Mouse (Mus musculus) kidney, embryonic 16.5 days (tissue): ENCODE measurements around the gene Creg2. TPM values are rescaled to one million over a fixed set of nuclear protein-coding genes. Genes with fewer than 3 reads are reported as not detected.

Experiments used
- ATAC-seq: fragments of 200-750 bp; cut with Nextera tagmentation; 2 replicates; pipeline ENCODE4 v1.8.0; 2017; ENCODE audit warnings: moderate TSS enrichment; ENCODE audit not compliant: low FRiP score, low TSS enrichment
- H3K27ac ChIP-seq: fragments of 300-500 bp; sonication (generic); 2 replicates; pipeline ENCODE4 v1.5.1; 2014; ENCODE audit warnings: low read length
- H3K27me3 ChIP-seq: fragments of 300-500 bp; sonication (generic); 2 replicates; pipeline ENCODE4 v1.6.1; 2014; ENCODE audit warnings: low read length, control low read depth, mixed read lengths; ENCODE audit not compliant: insufficient read depth
- H3K36me3 ChIP-seq: fragments of 300-500 bp; sonication (generic); 2 replicates; pipeline ENCODE4 v1.6.1; 2014; ENCODE audit warnings: low read length, control low read depth, mixed read lengths; ENCODE audit not compliant: insufficient read depth
- H3K4me1 ChIP-seq: fragments of 300-500 bp; sonication (generic); 2 replicates; pipeline ENCODE4 v1.6.1; 2014; ENCODE audit warnings: low read length, control low read depth, mixed read lengths; ENCODE audit not compliant: insufficient read depth
- H3K4me2 ChIP-seq: fragments of 300-500 bp; sonication (generic); replicated peaks from 2 replicates; pipeline ENCODE4 v1.6.1; 2014; ENCODE audit warnings: low read depth, low read length
- H3K4me3 ChIP-seq: fragments of 300-500 bp; sonication (generic); 2 replicates; pipeline ENCODE4 v1.5.1; 2014; ENCODE audit warnings: mild to moderate bottlenecking, low read length
- H3K9ac ChIP-seq: fragments of 300-500 bp; sonication (generic); replicated peaks from 2 replicates; pipeline ENCODE4 v1.6.1; 2014; ENCODE audit warnings: low read length
- H3K9me3 ChIP-seq: fragments of 300-500 bp; sonication (generic); 2 replicates; pipeline ENCODE4 v1.6.1; 2016; ENCODE audit warnings: low read length, control low read depth
- WGBS: fragments of 180-500 bp; shearing (Covaris S2); extraction: QIAGEN DNeasy Blood & Tissue Kit; methylation state at CpG from one replicate; pipeline ENCODE4 v1.1.7; 2014; 5-methylcytosine and 5-hydroxymethylcytosine counted together
- polyA plus RNA-seq: library from polyadenylated mRNA; unstranded; fragments of >200 nt; fragmentation: Nextera tagmentation; extraction: Ambion mirVana; gene quantifications from 2 replicates; pipeline ENCODE4 v1.2.1, GENCODE M21; 2015

The Creg2 gene
- 0.04 and 0.08 TPM in 2 replicates for polyA plus RNA-seq

DNA sequence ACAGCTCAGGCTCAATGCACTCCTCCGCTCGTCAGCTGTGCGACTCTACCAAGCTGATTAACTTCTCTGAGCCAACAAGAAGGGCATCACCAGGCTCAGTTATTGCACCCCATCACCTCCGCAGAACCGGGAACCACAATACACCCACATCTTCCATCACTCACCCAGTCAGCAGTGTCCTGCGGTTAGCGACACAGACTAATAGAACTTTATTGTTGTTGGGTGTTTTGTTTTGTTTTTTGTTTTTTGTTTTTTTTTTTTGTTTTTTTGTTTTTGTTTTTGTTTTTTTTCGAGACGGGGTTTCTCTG lies at the start of gene Creg2:
Creg2 (minus strand) TSS at position 234 of the 308 bp plus-strand sequence.
- H3K27ac ChIP-seq = no peak within 1 kb of the TSS
- no peaks in the 10 kb centered on the region for H3K9me3 ChIP-seq
- peak within 1 kb of the TSS; percentile 46 for H3K4me3 ChIP-seq
- peak; percentile 27; the same call in 1 of the 2 replicates for ATAC-seq
- WGBS = 37% methylated on average over 9 of the region's 9 CpGs
- peak within 1 kb of the TSS; percentile 8 for H3K9ac ChIP-seq
- no peaks in the 10 kb centered on the region for H3K36me3 ChIP-seq
- H3K4me2 ChIP-seq = peak within 1 kb of the TSS; percentile 79
- H3K4me1 ChIP-seq = peaks cover 11% of the 10 kb centered on the region
- peaks cover 45% of the 10 kb centered on the region for H3K27me3 ChIP-seq

DNA sequence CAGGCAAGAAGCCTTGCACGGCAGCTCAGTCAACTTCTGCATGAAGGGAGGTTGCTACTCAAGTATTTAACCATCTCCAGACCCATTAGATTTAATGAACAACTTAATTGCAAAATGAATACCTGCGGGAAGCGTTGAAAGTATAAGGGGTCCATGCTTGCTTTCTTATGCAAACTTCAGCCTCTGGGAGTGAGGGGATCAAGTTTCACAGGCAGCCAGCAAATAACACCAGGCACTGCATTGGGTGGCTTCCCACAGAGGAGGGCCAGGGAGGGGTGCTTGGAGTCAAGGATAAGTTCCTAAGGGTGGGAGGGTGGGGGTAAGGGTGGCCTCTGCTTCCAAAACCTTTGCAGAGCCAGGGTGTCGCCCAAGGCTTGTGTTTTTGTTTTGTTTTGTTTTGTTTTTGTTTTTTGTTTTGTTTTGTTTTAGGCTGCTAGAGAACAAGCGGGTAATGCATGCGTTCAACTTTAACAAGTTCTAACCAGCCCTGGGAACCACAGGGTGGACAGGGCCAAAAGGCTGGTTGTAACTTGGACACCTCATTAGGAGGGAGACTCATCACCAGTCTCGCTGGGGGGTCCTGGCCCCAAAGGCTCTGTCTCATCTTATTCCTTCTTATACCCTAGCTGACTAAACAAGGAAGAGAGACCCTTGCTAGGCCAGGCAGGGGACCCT lies 49.5 kb upstream of the Creg2 start:
- Histone ChIP-seq H3K36me3 (no peaks in the 10 kb centered on the region), H3K4me3 (no peak overlapping the region), H3K9ac (peak overlapping the region; percentile 49; the same call in 1 of the 2 replicates), H3K4me2 (0 out of 2 replicates have a peak overlapping the region, but pooled peaks have one; percentile 14), H3K27ac (peak overlapping the region; percentile 78), H3K4me1 (peaks cover 52% of the 10 kb centered on the region), H3K9me3 (no peaks in the 10 kb centered on the region), H3K27me3 (no peaks in the 10 kb centered on the region)
- 18% methylated on average over 7 of the region's 7 CpGs for WGBS
- ATAC-seq = peak; percentile 60; the same call in 1 of the 2 replicates

DNA sequence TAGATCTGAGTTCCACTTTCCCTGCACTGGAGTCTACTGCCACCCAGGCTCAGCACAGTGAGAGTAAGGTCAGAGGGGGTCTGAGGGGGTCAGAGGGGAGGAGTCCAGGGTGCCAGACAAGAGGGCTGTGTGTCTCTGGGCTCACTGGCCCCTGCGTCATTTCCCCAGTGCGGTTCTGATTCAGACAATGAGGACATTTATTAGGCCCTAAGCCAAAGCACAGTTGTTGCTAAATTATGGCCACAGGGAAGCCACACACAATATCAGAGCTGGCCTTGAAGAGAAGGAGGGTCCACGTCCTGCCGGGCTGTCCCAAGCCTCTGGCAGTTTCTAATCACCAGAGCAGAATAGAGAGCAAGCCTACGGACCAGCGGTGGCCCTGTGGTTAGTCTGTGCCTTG lies 47.2 kb upstream of the Creg2 start:
- 37% methylated on average over 6 of the region's 6 CpGs for WGBS
- Histone ChIP-seq H3K4me1 (peaks cover 63% of the 10 kb centered on the region), H3K4me3 (no peak overlapping the region), H3K27ac (peak overlapping the region; percentile 51; the same call in 1 of the 2 replicates), H3K27me3 (no peaks in the 10 kb centered on the region), H3K9me3 (no peaks in the 10 kb centered on the region), H3K4me2 (no peak overlapping the region), H3K36me3 (no peaks in the 10 kb centered on the region), H3K9ac (no peak overlapping the region)
- no peak for ATAC-seq

DNA sequence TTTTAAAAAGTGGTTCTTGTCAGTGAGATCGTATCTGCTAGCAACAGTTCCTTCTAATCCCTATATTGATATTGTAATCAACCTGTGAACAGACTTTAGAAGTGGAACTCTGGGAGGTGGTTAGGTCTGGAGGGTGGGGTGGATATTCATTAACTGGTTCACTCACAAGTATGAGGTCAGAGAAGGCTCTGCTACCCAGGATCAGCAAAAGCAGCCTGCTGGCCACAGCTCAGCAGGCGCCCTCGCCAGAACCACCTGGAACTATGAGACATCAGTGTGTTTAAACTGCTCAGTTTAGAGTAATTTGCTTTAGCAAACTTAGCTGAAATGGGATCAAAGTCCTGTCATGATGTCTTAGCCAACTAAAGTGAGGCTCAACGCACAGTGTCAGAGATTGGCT lies 43.9 kb upstream of the Creg2 start:
- Histone ChIP-seq H3K9me3 (no peaks in the 10 kb centered on the region), H3K4me1 (peaks cover 34% of the 10 kb centered on the region), H3K27ac (peak overlapping the region; percentile 40; the same call in 1 of the 2 replicates), H3K27me3 (no peaks in the 10 kb centered on the region), H3K4me3 (no peak overlapping the region), H3K9ac (no peak overlapping the region), H3K4me2 (no peak overlapping the region), H3K36me3 (no peaks in the 10 kb centered on the region)
- peak; percentile 49; the same call in 1 of the 2 replicates for ATAC-seq
- 68% methylated on average over 4 of the region's 4 CpGs for WGBS

DNA sequence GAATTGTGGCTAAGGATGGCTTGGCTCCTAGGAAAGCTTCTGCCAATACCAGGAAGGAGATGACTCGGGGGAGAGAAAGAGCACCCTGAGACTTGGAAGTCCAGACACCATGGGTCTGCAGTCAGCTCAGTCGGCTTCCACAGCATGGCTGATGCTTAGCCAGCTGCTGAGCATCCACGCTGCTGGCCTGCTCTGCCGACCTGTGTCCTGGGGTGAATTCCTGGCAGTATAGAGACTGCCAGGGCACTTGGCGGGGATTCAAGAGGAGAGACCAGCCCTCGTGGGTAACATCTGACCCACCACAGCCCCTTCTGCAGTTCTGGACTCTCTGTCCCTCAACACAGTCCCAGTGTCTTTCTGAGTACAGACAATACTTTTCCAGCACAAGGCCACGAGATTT lies 43.5 kb upstream of the Creg2 start:
- Histone ChIP-seq H3K4me2 (no peak overlapping the region), H3K27me3 (no peaks in the 10 kb centered on the region), H3K36me3 (no peaks in the 10 kb centered on the region), H3K4me3 (no peak overlapping the region), H3K9ac (no peak overlapping the region), H3K4me1 (peaks cover 30% of the 10 kb centered on the region), H3K27ac (no peak overlapping the region), H3K9me3 (no peaks in the 10 kb centered on the region)
- no peak for ATAC-seq
- 56% methylated on average over 7 of the region's 7 CpGs for WGBS

DNA sequence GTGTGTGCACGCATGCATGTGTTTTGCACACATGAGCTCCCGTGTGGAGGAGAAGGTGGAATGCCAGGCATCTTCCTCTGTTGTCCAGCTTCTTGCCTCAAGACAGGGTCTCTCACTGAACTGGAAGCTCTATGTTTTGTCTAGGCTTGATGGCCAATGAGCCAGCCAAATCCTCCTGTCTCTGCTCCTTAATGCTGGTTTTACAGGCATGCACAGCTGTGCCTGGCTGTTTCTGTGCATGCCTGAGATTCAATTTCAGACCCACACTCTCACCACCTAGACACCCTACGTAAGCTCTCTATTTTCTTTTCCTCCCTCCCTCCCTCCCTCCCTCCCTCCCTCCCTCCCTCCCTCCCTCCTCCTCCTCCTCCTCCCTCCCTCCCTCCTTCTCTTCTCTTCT lies 40.7 kb upstream of the Creg2 start:
- H3K9me3 ChIP-seq = no peaks in the 10 kb centered on the region
- no peak overlapping the region for H3K4me2 ChIP-seq
- no peak overlapping the region for H3K27ac ChIP-seq
- WGBS = 63% methylated on average over 3 of the region's 3 CpGs
- H3K9ac ChIP-seq = no peak overlapping the region
- ATAC-seq = no peak
- H3K4me1 ChIP-seq = peaks cover 25% of the 10 kb centered on the region
- H3K36me3 ChIP-seq = no peaks in the 10 kb centered on the region
- H3K27me3 ChIP-seq = no peaks in the 10 kb centered on the region
- no peak overlapping the region for H3K4me3 ChIP-seq

DNA sequence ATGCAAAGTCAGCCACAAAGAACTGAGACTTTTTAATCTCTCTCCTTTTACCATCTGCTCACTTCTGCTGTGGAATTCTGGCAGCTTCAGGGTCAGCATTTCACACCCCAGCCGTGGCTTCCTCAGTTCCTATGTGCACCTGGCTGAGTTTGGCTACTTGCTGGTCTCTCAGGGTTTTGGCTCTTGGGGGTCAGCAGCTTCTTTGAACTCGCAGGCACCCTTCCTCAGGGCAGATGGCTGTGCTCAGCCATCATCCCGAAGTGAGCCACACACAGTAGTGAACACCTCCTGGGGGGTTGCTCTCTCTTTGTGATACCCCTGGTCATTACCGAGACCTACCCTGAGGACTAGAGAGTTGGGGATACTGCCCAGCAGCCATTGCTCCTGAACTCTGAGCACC lies 39.8 kb upstream of the Creg2 start:
- H3K4me3 ChIP-seq = no peak overlapping the region
- no peak for ATAC-seq
- WGBS = 50% methylated on average over 4 of the region's 4 CpGs
- H3K4me1 ChIP-seq = peaks cover 25% of the 10 kb centered on the region
- H3K9me3 ChIP-seq = no peaks in the 10 kb centered on the region
- H3K9ac ChIP-seq = no peak overlapping the region
- H3K27ac ChIP-seq = no peak overlapping the region
- no peaks in the 10 kb centered on the region for H3K36me3 ChIP-seq
- no peaks in the 10 kb centered on the region for H3K27me3 ChIP-seq
- H3K4me2 ChIP-seq = no peak overlapping the region

DNA sequence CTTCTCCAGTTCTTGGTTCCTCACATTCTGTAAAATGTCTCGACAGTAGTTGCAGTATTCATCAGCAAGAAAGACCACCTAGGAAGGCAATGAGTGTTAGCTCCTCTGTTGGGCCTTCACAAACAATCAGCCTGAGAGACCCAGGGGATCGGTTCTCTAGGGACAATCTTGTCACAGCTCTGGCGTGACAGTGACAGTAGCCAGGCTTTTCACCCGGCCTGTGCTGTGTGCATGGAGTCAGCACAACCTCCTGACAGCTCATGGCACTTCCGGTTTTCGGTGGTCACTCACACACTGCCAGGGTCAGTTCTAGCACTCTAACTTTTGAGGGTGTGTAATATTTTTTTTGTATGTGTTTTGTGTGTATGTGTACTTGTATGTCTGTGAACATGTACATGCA lies 37.3 kb upstream of the Creg2 start:
- Histone ChIP-seq H3K4me2 (no peak overlapping the region), H3K9ac (no peak overlapping the region), H3K4me1 (peaks cover 13% of the 10 kb centered on the region; the same call in 1 of the 2 replicates), H3K36me3 (no peaks in the 10 kb centered on the region), H3K9me3 (no peaks in the 10 kb centered on the region), H3K4me3 (no peak overlapping the region), H3K27ac (no peak overlapping the region), H3K27me3 (no peaks in the 10 kb centered on the region)
- 76% methylated on average over 6 of the region's 6 CpGs for WGBS
- ATAC-seq = no peak

DNA sequence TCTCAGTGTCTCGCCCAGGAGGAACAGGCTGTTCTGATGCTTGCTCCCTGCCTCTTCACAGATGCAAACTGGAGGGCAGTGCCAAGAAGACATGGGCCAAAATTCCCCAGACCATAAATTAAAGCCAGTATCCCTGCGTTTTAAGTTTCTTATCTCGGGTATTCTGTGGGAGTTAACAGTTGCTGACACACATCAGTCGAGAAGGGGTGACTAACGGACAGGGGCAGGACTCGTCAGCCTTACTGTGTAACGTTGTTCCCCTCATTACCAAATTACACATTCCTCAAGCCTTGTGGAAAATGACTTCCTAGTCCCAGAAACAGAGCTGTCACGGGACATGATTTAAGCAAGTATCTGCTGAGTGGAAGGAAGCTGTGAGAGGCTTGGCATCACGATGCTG lies 36.0 kb upstream of the Creg2 start:
- 21% methylated on average over 9 of the region's 9 CpGs for WGBS
- Histone ChIP-seq H3K27ac (no peak overlapping the region), H3K9ac (no peak overlapping the region), H3K4me3 (no peak overlapping the region), H3K9me3 (no peaks in the 10 kb centered on the region), H3K4me2 (no peak overlapping the region), H3K4me1 (peaks cover 13% of the 10 kb centered on the region; the same call in 1 of the 2 replicates), H3K36me3 (no peaks in the 10 kb centered on the region), H3K27me3 (no peaks in the 10 kb centered on the region)
- no peak for ATAC-seq

DNA sequence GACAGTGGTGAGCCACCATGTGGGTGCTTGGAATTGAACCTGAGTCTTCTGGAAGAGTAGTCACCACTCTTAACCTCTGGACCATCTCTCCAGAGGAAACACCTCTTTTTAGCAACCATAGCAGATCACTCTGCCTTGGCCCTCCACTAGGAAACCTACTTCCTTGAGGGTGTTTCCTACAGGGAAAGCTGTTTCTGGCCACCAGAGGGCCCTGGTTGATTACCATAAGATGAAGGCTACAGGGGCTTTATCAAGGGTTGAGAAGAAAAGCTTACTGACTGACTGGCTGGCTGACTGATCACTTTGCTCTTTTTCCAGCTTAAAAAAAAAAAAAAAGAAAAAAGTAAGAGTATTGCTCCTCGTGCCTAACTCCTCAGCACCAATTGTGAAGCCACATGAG lies 34.6 kb upstream of the Creg2 start:
- Histone ChIP-seq H3K4me2 (no peak overlapping the region), H3K9ac (no peak overlapping the region), H3K36me3 (no peaks in the 10 kb centered on the region), H3K27me3 (no peaks in the 10 kb centered on the region), H3K4me1 (peaks cover 9% of the 10 kb centered on the region; the same call in 1 of the 2 replicates), H3K27ac (no peak overlapping the region), H3K4me3 (no peak overlapping the region), H3K9me3 (no peaks in the 10 kb centered on the region)
- ATAC-seq = peak; percentile 69; the same call in 1 of the 2 replicates
- WGBS = 0% methylated on average over 1 of the region's 1 CpGs
